Mouse (Mus musculus) heart, postnatal 36 days (tissue): ENCODE data around the gene Irs4. TPM values are rescaled to one million over a fixed set of nuclear protein-coding genes. Genes with fewer than 3 reads are reported as not detected.

ENCODE experiments used
- DNase-seq, 2 experiments: peaks; one replicate each; pipeline ENCODE4 v3.0.0; 2021 to 2022
- intact Hi-C: fragments of 180-260 bp; cut with DNase I; formaldehyde crosslinking; loops from one replicate; pipeline ENCODE4 v1.15.1; 2025
- total RNA-seq, 2 experiments: library from RNA; stranded (reverse); gene quantifications; 2 replicates each; pipeline ENCODE4 v1.2.3; 2021

The Irs4 gene
- not detected for total RNA-seq

GRCm38 (mm10) chrX:141724937-141725918, at the start of gene Irs4:
Gene Irs4 (minus strand): TSS chrX:141725263.
- intact Hi-C loops: no loop called here
- no peak for DNase-seq

- intact Hi-C loops: no loop called here
- DNase-seq: no peak
Observed at GRCm38 (mm10) chrX:141750360-141750759, 25.3 kb upstream of the Irs4 start.

- no peak for DNase-seq
- intact Hi-C loops: no loop called here
Observed at GRCm38 (mm10) chrX:141729570-141729969, 4.5 kb upstream of the Irs4 start.

- DNase-seq: no peak
Observed at GRCm38 (mm10) chrX:141724391-141724891, 622 bp downstream of the Irs4 start.

GRCm38 (mm10) chrX:141723936-141724335, 1.1 kb downstream of the Irs4 start:
- no peak for DNase-seq
- intact Hi-C loops: no loop called here

More at GRCm38 (mm10) chrX:141724391-141724891, 622 bp downstream of the Irs4 start:
- intact Hi-C loops: no loop called here

GRCm38 (mm10) chrX:141721725-141722124, 3.3 kb downstream of the Irs4 start:
- intact Hi-C loops: no loop called here
- no peak for DNase-seq

Other genes starting within 250 kb of the Irs4 start
- gene Col4a5, start 249.9 kb downstream of the Irs4 start, total RNA-seq: 10 to 100 TPM; 40.7 TPM
- gene Gm15294, start 150.0 kb upstream of the Irs4 start, total RNA-seq: not detected